Mouse (Mus musculus): Measurements from ENCODE around the gene Stap2. TPM values are rescaled to one million over a fixed set of nuclear protein-coding genes. Genes with fewer than 3 reads are reported as not detected.

The Stap2 gene
- 7.2 and 8.1 TPM in 2 replicates for polyA plus RNA-seq (2014; fragmentation: Nextera tagmentation; extraction: Ambion mirVana)

DNA sequence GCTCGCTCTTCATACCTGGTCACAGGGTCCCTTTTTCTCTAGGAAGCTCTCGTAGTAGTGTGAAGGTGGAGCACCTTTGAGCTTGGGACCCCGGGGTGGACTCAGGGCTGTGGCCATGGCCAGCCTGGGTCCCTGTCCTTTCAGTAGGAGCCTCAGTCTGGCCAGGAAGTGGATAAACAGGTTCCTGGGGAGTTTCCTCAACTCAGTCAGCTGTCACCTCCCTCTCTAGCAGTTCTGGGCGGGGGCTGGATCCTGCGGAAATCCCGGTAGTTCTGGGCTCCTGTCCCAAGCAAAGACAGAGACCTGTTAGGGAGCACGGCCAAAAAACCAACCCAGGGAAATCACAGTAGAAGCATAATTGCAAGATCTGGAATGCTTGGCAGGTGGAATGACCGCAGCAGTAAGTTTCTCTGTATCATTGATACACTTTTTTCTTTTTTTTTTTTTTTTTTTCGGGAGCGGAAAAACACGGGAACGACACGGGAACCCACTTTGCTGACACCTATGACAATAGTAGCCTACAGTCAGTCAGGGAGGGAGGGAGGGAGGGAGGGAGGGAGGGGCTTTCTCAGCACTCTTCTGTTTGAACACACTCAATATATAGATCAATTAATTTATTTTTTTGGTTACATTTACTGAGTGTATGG, at the start of gene Stap2, which contains the start of gene Mpnd:
TSS of gene Stap2 (minus strand) at position 170 of the 647 bp plus-strand sequence.
TSS of gene Mpnd (plus strand) at position 297 of the 647 bp plus-strand sequence.
- ATAC-seq (replicated peaks; ENCODE audit: insufficient number of reproducible peaks, low FRiP score, low TSS enrichment) = no peak
- H3K4me2 ChIP-seq = peak within 1 kb of the TSS; percentile 35
- peaks cover 18% of the 10 kb centered on the region for H3K4me1 ChIP-seq (ENCODE audit: control insufficient read depth, insufficient read depth, low read length)
- 28% methylated on average over 13 of the region's 13 CpGs for WGBS (ENCODE audit: insufficient replicate concordance)
- H3K27me3 ChIP-seq (ENCODE audit: control insufficient read depth, insufficient read depth, low read length) = peaks cover 6% of the 10 kb centered on the region
- H3K36me3 ChIP-seq (ENCODE audit: control insufficient read depth, insufficient read depth, low read length) = no peaks in the 10 kb centered on the region
- H3K4me3 ChIP-seq (ENCODE audit: low read depth, low read length) = peak within 1 kb of the TSS; percentile 22
- no peak within 1 kb of the TSS for H3K27ac ChIP-seq (ENCODE audit: low read depth, low read length)
- 0 out of 2 replicates have a peak within 1 kb of the TSS, but pooled peaks have one; percentile 34 for H3K9ac ChIP-seq (ENCODE audit: low read depth, low read length)
- no peaks in the 10 kb centered on the region for H3K9me3 ChIP-seq (replicated peaks; ENCODE audit: control insufficient read depth, low read length)

- Histone ChIP-seq H3K4me2 (no peak overlapping the region), H3K36me3 (ENCODE audit: control insufficient read depth, insufficient read depth, low read length) (peaks cover 20% of the 10 kb centered on the region), H3K9ac (ENCODE audit: low read depth, low read length) (no peak overlapping the region), H3K4me1 (ENCODE audit: control insufficient read depth, insufficient read depth, low read length) (no peaks in the 10 kb centered on the region), H3K9me3 (replicated peaks; ENCODE audit: control insufficient read depth, low read length) (no peaks in the 10 kb centered on the region), H3K27ac (ENCODE audit: low read depth, low read length) (no peak overlapping the region), H3K4me3 (ENCODE audit: low read depth, low read length) (no peak overlapping the region), H3K27me3 (ENCODE audit: control insufficient read depth, insufficient read depth, low read length) (no peaks in the 10 kb centered on the region)
- no peak for ATAC-seq (replicated peaks; ENCODE audit: insufficient number of reproducible peaks, low FRiP score, low TSS enrichment)
These were observed 49.6 kb upstream of the Stap2 start for GRCm38 (mm10) chr17:56054938-56055337.

- WGBS (ENCODE audit: insufficient replicate concordance) = 87% methylated on average over 5 of the region's 5 CpGs
- Histone ChIP-seq H3K4me2 (no peak overlapping the region), H3K36me3 (ENCODE audit: control insufficient read depth, insufficient read depth, low read length) (peaks cover 29% of the 10 kb centered on the region), H3K4me1 (ENCODE audit: control insufficient read depth, insufficient read depth, low read length) (no peaks in the 10 kb centered on the region), H3K27ac (ENCODE audit: low read depth, low read length) (no peak overlapping the region), H3K4me3 (ENCODE audit: low read depth, low read length) (no peak overlapping the region), H3K27me3 (ENCODE audit: control insufficient read depth, insufficient read depth, low read length) (no peaks in the 10 kb centered on the region), H3K9me3 (replicated peaks; ENCODE audit: control insufficient read depth, low read length) (no peaks in the 10 kb centered on the region), H3K9ac (ENCODE audit: low read depth, low read length) (no peak overlapping the region)
- ATAC-seq (replicated peaks; ENCODE audit: insufficient number of reproducible peaks, low FRiP score, low TSS enrichment) = no peak
These were observed 46.0 kb upstream of the Stap2 start for GRCm38 (mm10) chr17:56051369-56051768.

DNA sequence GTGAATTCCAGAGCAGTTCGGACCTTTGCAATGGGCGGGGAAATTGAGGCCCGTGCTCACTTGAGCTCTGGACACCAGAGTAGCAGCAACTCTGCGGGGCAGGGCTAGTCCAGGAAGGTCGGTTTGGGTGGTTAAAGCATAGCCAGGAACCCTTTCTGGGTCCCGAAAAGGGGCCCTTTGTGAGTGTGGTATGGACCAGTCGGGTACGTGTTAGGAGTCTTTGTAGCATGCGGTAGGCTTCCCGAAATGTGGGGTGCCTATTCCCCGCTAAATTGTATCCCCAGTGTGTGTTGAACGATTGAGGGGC, 35.4 kb upstream of the Stap2 start:
- Histone ChIP-seq H3K4me1 (ENCODE audit: control insufficient read depth, insufficient read depth, low read length) (no peaks in the 10 kb centered on the region; the same call in 1 of the 2 replicates), H3K4me2 (peak overlapping the region; percentile 80), H3K9me3 (replicated peaks; ENCODE audit: control insufficient read depth, low read length) (no peaks in the 10 kb centered on the region), H3K4me3 (ENCODE audit: low read depth, low read length) (peak overlapping the region; percentile 72), H3K36me3 (ENCODE audit: control insufficient read depth, insufficient read depth, low read length) (0 out of 2 replicates have a peak, but pooled peaks cover 3% of the 10 kb centered on the region), H3K27ac (ENCODE audit: low read depth, low read length) (peak overlapping the region; percentile 90; the same call in 1 of the 2 replicates), H3K9ac (ENCODE audit: low read depth, low read length) (peak overlapping the region; percentile 89), H3K27me3 (ENCODE audit: control insufficient read depth, insufficient read depth, low read length) (no peaks in the 10 kb centered on the region)
- no peak for ATAC-seq (replicated peaks; ENCODE audit: insufficient number of reproducible peaks, low FRiP score, low TSS enrichment)
- 2% methylated on average over 12 of the region's 12 CpGs for WGBS (ENCODE audit: insufficient replicate concordance)

DNA sequence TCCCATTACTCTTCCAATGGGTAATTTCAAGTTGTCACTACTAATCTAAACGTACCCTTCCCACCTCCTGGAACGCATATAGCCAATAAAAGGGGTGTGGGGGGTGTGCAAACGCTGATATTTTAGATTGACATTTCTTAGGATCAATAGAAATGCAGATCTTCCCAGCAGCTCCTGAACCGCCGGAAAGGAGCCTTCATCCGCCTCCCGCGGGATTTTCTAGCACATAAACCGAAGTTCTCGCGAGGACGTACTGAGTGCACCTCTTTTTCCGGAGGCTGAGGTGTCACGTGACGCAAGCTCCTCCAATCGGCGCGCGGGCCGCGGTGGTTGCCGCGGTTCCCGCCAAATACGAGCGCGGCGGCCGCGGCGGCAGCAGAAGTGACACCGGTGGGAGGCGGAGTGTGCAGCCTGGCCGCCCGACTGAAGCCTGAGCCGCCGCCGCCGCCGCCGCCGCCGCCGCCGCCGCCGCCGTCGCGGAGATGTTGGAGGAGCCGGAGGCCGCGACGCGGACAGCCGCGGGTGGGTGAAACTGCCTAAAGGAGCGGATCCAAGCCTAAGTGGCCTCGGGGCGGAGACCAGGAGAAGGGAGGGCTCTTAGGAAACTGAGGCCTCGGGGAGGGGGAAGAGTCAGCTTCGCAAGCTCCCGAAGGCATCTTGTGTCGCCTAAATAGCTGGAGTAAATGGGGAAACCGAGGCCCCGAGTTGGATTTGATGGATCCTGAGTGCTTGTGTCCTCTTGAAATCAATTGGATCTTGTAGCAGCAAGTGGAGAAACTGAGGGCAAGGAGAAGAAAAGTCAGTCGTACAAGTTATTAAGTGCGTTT, 34.9 kb upstream of the Stap2 start, which contains the start of gene Chaf1a:
TSS of gene Chaf1a (plus strand) at position 410 of the 827 bp plus-strand sequence.
- peak within 1 kb of the TSS; percentile 89 for H3K9ac ChIP-seq (ENCODE audit: low read depth, low read length)
- peak; percentile 79 for ATAC-seq (replicated peaks; ENCODE audit: insufficient number of reproducible peaks, low FRiP score, low TSS enrichment)
- 0 out of 2 replicates have a peak, but pooled peaks cover 3% of the 10 kb centered on the region for H3K36me3 ChIP-seq (ENCODE audit: control insufficient read depth, insufficient read depth, low read length)
- H3K9me3 ChIP-seq (replicated peaks; ENCODE audit: control insufficient read depth, low read length) = no peaks in the 10 kb centered on the region
- WGBS (ENCODE audit: insufficient replicate concordance) = under 1% methylated on average over 68 of the region's 68 CpGs
- H3K4me2 ChIP-seq = peak within 1 kb of the TSS; percentile 80
- peak within 1 kb of the TSS; percentile 90 for H3K27ac ChIP-seq (ENCODE audit: low read depth, low read length)
- peak within 1 kb of the TSS; percentile 72 for H3K4me3 ChIP-seq (ENCODE audit: low read depth, low read length)
- no peaks in the 10 kb centered on the region for H3K27me3 ChIP-seq (ENCODE audit: control insufficient read depth, insufficient read depth, low read length)
- peaks cover 2% of the 10 kb centered on the region; the same call in 1 of the 2 replicates for H3K4me1 ChIP-seq (ENCODE audit: control insufficient read depth, insufficient read depth, low read length)

GRCm38 (mm10) chr17:56039345-56039744, 34.0 kb upstream of the Stap2 start:
- peak overlapping the region; percentile 80 for H3K4me2 ChIP-seq
- H3K27me3 ChIP-seq (ENCODE audit: control insufficient read depth, insufficient read depth, low read length) = no peaks in the 10 kb centered on the region
- ATAC-seq (replicated peaks; ENCODE audit: insufficient number of reproducible peaks, low FRiP score, low TSS enrichment) = no peak
- H3K9me3 ChIP-seq (replicated peaks; ENCODE audit: control insufficient read depth, low read length) = no peaks in the 10 kb centered on the region
- no peak overlapping the region for H3K27ac ChIP-seq (ENCODE audit: low read depth, low read length)
- H3K36me3 ChIP-seq (ENCODE audit: control insufficient read depth, insufficient read depth, low read length) = 0 out of 2 replicates have a peak, but pooled peaks cover 3% of the 10 kb centered on the region
- H3K9ac ChIP-seq (ENCODE audit: low read depth, low read length) = no peak overlapping the region
- WGBS (ENCODE audit: insufficient replicate concordance) = 75% methylated on average over 4 of the region's 4 CpGs
- H3K4me3 ChIP-seq (ENCODE audit: low read depth, low read length) = peak overlapping the region; percentile 72; the same call in 1 of the 2 replicates
- H3K4me1 ChIP-seq (ENCODE audit: control insufficient read depth, insufficient read depth, low read length) = peaks cover 11% of the 10 kb centered on the region

GRCm38 (mm10) chr17:56038583-56039261, 33.3 kb upstream of the Stap2 start:
- H3K4me1 ChIP-seq (ENCODE audit: control insufficient read depth, insufficient read depth, low read length) = peaks cover 11% of the 10 kb centered on the region
- no peaks in the 10 kb centered on the region for H3K9me3 ChIP-seq (replicated peaks; ENCODE audit: control insufficient read depth, low read length)
- 84% methylated on average over 8 of the region's 8 CpGs for WGBS (ENCODE audit: insufficient replicate concordance)
- H3K27ac ChIP-seq (ENCODE audit: low read depth, low read length) = no peak overlapping the region
- no peaks in the 10 kb centered on the region for H3K27me3 ChIP-seq (ENCODE audit: control insufficient read depth, insufficient read depth, low read length)
- H3K4me3 ChIP-seq (ENCODE audit: low read depth, low read length) = no peak overlapping the region
- no peak overlapping the region for H3K9ac ChIP-seq (ENCODE audit: low read depth, low read length)
- H3K4me2 ChIP-seq = no peak overlapping the region
- H3K36me3 ChIP-seq (ENCODE audit: control insufficient read depth, insufficient read depth, low read length) = no peaks in the 10 kb centered on the region
- ATAC-seq (replicated peaks; ENCODE audit: insufficient number of reproducible peaks, low FRiP score, low TSS enrichment) = no peak

- H3K27ac ChIP-seq (ENCODE audit: low read depth, low read length) = no peak overlapping the region
- peaks cover 14% of the 10 kb centered on the region for H3K4me1 ChIP-seq (ENCODE audit: control insufficient read depth, insufficient read depth, low read length)
- H3K36me3 ChIP-seq (ENCODE audit: control insufficient read depth, insufficient read depth, low read length) = peaks cover 2% of the 10 kb centered on the region; the same call in 1 of the 2 replicates
- peak overlapping the region; percentile 50 for H3K9ac ChIP-seq (ENCODE audit: low read depth, low read length)
- H3K4me2 ChIP-seq = peak overlapping the region; percentile 82
- H3K4me3 ChIP-seq (ENCODE audit: low read depth, low read length) = peak overlapping the region; percentile 90
- ATAC-seq (replicated peaks; ENCODE audit: insufficient number of reproducible peaks, low FRiP score, low TSS enrichment) = no peak
- no peaks in the 10 kb centered on the region for H3K27me3 ChIP-seq (ENCODE audit: control insufficient read depth, insufficient read depth, low read length)
- H3K9me3 ChIP-seq (replicated peaks; ENCODE audit: control insufficient read depth, low read length) = no peaks in the 10 kb centered on the region
- 36% methylated on average over 13 of the region's 13 CpGs for WGBS (ENCODE audit: insufficient replicate concordance)
These were observed 31.5 kb upstream of the Stap2 start for GRCm38 (mm10) chr17:56036901-56037287.

Data from heart, embryonic 11.5 days (tissue).